Mouse (Mus musculus): ENCODE measurements around the gene Gbe1. TPM values are rescaled to one million over a fixed set of nuclear protein-coding genes. Genes with fewer than 3 reads are reported as not detected.

The Gbe1 gene
- polyA plus RNA-seq, 2 experiments, result 3.0 to 5.7 TPM

GRCm38 (mm10) chr16:70617691-70618090, 303.9 kb downstream of the Gbe1 start:
- no peak overlapping the region for H3K4me2 ChIP-seq (ENCODE audit: low read depth)
- ATAC-seq (ENCODE audit: insufficient read depth) (no peak), DNase-seq (ENCODE audit: low read depth in 3 of 3, low spot score in 3 of 3) (no peak)
- no peak overlapping the region for H3K27ac ChIP-seq
- TF ChIP-seq CTCF (IDR thresholded peaks at IDR 0.05; ENCODE audit: low read depth) (no peak), EP300 (IDR thresholded peaks at IDR 0.05; ENCODE audit: low read depth) (no peak)
- no peaks in the 10 kb centered on the region for H3K36me3 ChIP-seq (replicated peaks; ENCODE audit: control insufficient read depth, insufficient read depth, low read depth)
- WGBS (ENCODE audit: insufficient replicate concordance), result 48% methylated on average over 1 of the region's 1 CpGs
- no peak overlapping the region for H3K9ac ChIP-seq (replicated peaks)
- H3K4me1 ChIP-seq (replicated peaks; ENCODE audit: control insufficient read depth in 2 of 2, insufficient read depth in 2 of 2, low read length in 1 of 2), result no peaks in the 10 kb centered on the region
- H3K9me3 ChIP-seq (ENCODE audit: control insufficient read depth, low read length), result no peaks in the 10 kb centered on the region
- no peaks in the 10 kb centered on the region for H3K27me3 ChIP-seq (ENCODE audit: control insufficient read depth, insufficient read depth, low read length)
- H3K4me3 ChIP-seq (ENCODE audit: insufficient read depth in 1 of 2, low read depth in 2 of 2, low read length in 2 of 2), result no peak overlapping the region

- H3K4me3 ChIP-seq (ENCODE audit: insufficient read depth in 1 of 2, low read depth in 2 of 2, low read length in 2 of 2), result no peak overlapping the region
- no peak overlapping the region for H3K9ac ChIP-seq (replicated peaks)
- ATAC-seq (ENCODE audit: insufficient read depth), result no peak
- no peaks in the 10 kb centered on the region for H3K4me1 ChIP-seq (replicated peaks; ENCODE audit: control insufficient read depth in 2 of 2, insufficient read depth in 2 of 2, low read length in 1 of 2)
- no peak overlapping the region for H3K27ac ChIP-seq
- no peak for TF ChIP-seq EP300 (IDR thresholded peaks at IDR 0.05; ENCODE audit: low read depth)
- TF ChIP-seq CTCF (IDR thresholded peaks at IDR 0.05; ENCODE audit: low read depth), result no peak
- H3K9me3 ChIP-seq (ENCODE audit: control insufficient read depth, low read length), result no peaks in the 10 kb centered on the region
- no peak overlapping the region for H3K4me2 ChIP-seq (ENCODE audit: low read depth)
- H3K36me3 ChIP-seq (replicated peaks; ENCODE audit: control insufficient read depth, insufficient read depth, low read depth), result no peaks in the 10 kb centered on the region
- no peak for DNase-seq (ENCODE audit: low read depth in 3 of 3, low spot score in 3 of 3)
- H3K27me3 ChIP-seq (ENCODE audit: control insufficient read depth, insufficient read depth, low read length), result no peaks in the 10 kb centered on the region
- 63% methylated on average over 3 of the region's 3 CpGs for WGBS (ENCODE audit: insufficient replicate concordance)
Measured at GRCm38 (mm10) chr16:70618168-70618567, 304.4 kb downstream of the Gbe1 start.

All from liver, embryonic 14.5 days (tissue).